Comparison of ENCODE assay signal across 8 mouse cellular contexts in the genomic region with DNA sequence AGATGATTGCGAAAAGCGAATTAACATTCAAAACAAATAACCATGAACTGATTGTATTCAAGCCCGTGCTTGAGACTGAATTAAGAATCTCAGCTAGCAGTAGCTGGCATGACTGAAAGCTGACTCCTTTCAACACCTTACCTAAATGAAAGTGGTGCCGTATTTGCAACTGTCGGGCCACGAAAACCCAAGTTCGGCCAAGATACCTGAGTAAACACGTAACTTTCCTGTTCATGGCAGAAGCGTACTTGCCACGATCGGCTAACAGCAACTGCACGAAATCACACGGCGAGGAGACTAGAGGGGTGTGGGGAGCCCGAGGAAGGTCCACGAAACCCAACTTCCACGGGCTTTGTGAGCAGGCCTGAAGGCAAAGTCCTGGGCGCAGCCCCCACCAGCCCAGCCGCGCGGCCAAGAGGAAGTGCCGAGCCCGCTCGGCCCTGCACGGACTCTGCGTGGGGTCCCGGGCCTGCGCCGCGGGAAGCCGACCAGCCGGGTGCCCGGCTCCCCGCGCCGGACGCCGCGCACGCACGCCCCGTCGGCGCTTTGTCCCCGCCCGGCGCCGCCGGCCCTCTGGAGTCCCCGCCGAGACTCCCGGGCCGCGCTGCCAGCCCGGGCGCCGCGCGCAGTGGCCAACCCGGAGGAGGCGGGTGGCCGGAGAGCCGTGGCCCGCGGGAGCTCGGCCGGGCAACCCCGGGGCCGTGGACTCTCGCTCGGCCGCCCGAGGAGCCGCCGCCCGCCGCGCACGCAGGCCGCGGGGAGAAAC. TPM values are rescaled to one million over a fixed set of nuclear protein-coding genes. Genes with fewer than 3 reads are reported as not detected.
A peak's percentile ranks its signal among the peaks of the same experiment; 100 is the strongest.
DNase-seq lines count a peak whose midpoint lies in the region; ATAC-seq and TF ChIP-seq lines count a peak whose summit lies in the region.

No protein-coding gene starts in this region.

- H3K27ac ChIP-seq in brown adipose tissue, adult 24 weeks (replicated peaks; ENCODE audit: low read depth, low read length): peak overlapping the region; percentile 88
- peak overlapping the region; percentile 86 for H3K27ac ChIP-seq in forebrain, postnatal 0 days (ENCODE audit: low read depth, low read length)
- peak overlapping the region; percentile 94 for H3K27ac ChIP-seq in hindbrain, embryonic 14.5 days

- peaks cover under 1% of the 10 kb centered on the region for H3K4me1 ChIP-seq in brown adipose tissue, adult 24 weeks (ENCODE audit: control insufficient read depth, insufficient read depth, insufficient read length, low read length)
- H3K4me1 ChIP-seq in forebrain, postnatal 0 days (ENCODE audit: insufficient read depth): peaks cover 9% of the 10 kb centered on the region; the same call in 1 of the 2 replicates
- 0 out of 2 replicates have a peak, but pooled peaks cover 4% of the 10 kb centered on the region for H3K4me1 ChIP-seq in hindbrain, embryonic 14.5 days (replicated peaks; ENCODE audit: control insufficient read depth, insufficient read depth, low read length)
- peaks cover 57% of the 10 kb centered on the region for H3K4me1 ChIP-seq in megakaryocyte, embryonic 14.5 days

- H3K4me2 ChIP-seq in forebrain, postnatal 0 days (ENCODE audit: low read depth): peak overlapping the region; percentile 56
- H3K4me2 ChIP-seq in hindbrain, embryonic 14.5 days (replicated peaks): peak overlapping the region; percentile 55

- H3K9me3 ChIP-seq in forebrain, postnatal 0 days (ENCODE audit: low read length): no peaks in the 10 kb centered on the region
- no peaks in the 10 kb centered on the region for H3K9me3 ChIP-seq in hindbrain, embryonic 14.5 days (ENCODE audit: control insufficient read depth, low read length)
- no peaks in the 10 kb centered on the region for H3K9me3 ChIP-seq in megakaryocyte, embryonic 14.5 days

- no peak for DNase-seq in cerebellum, adult 8-10 months
- DNase-seq in forebrain, postnatal 0 days: peak; percentile 68
- DNase-seq in hindbrain, embryonic 14.5 days (ENCODE audit: low spot score): peak; percentile 50
- DNase-seq in left cerebral cortex, postnatal 25 days (ENCODE audit: low spot score in 2 of 2): peak; percentile 38 to 54
- DNase-seq in spleen, postnatal 10 days (ENCODE audit: low spot score in 2 of 2): peak; percentile 69 to 79

- peak overlapping the region; percentile 85 for H3K9ac ChIP-seq in forebrain, postnatal 0 days
- H3K9ac ChIP-seq in hindbrain, embryonic 14.5 days: peak overlapping the region; percentile 94

- WGBS in forebrain, postnatal 0 days: under 1% methylated on average over 66 of the region's 81 CpGs
- under 1% methylated on average over 62 of the region's 81 CpGs for WGBS in hindbrain, embryonic 14.5 days

- ATAC-seq in cerebellum, adult (ENCODE audit: insufficient number of reproducible peaks, low FRiP score, low TSS enrichment): peak; percentile 56
- ATAC-seq in forebrain, postnatal 0 days: peak; percentile 59
- ATAC-seq in hindbrain, embryonic 14.5 days (ENCODE audit: low FRiP score): peak; percentile 65

- intact Hi-C loops in left cerebral cortex, postnatal 25 days (cut with DNase I): loop anchor here (5.0 kb wide), 1 partner anchor 87 kb away; no protein-coding TSS in a partner anchor

- peak overlapping the region; percentile 84 for H3K4me3 ChIP-seq in brown adipose tissue, adult 24 weeks (ENCODE audit: insufficient read depth, low read depth, low read length)
- peak overlapping the region; percentile 94 for H3K4me3 ChIP-seq in forebrain, postnatal 0 days (ENCODE audit: low read depth, low read length)
- H3K4me3 ChIP-seq in hindbrain, embryonic 14.5 days (replicated peaks; ENCODE audit: low read length): peak overlapping the region; percentile 82
- peak overlapping the region; percentile 98 for H3K4me3 ChIP-seq in megakaryocyte, embryonic 14.5 days (replicated peaks)

- H3K27me3 ChIP-seq in forebrain, postnatal 0 days (ENCODE audit: insufficient read depth, low read length): no peaks in the 10 kb centered on the region
- H3K27me3 ChIP-seq in hindbrain, embryonic 14.5 days (ENCODE audit: control insufficient read depth, insufficient read depth, low read length): no peaks in the 10 kb centered on the region
- no peaks in the 10 kb centered on the region for H3K27me3 ChIP-seq in megakaryocyte, embryonic 14.5 days (replicated peaks)

- TF ChIP-seq CTCF in forebrain, postnatal 0 days (IDR thresholded peaks at IDR 0.05; ENCODE audit: low read depth): no peak

- H3K36me3 ChIP-seq in forebrain, postnatal 0 days (ENCODE audit: insufficient read depth): no peaks in the 10 kb centered on the region
- no peaks in the 10 kb centered on the region for H3K36me3 ChIP-seq in hindbrain, embryonic 14.5 days (replicated peaks; ENCODE audit: control insufficient read depth, insufficient read depth)
- H3K36me3 ChIP-seq in megakaryocyte, embryonic 14.5 days (replicated peaks; ENCODE audit: low read length): no peaks in the 10 kb centered on the region

RNA-seq across cellular contexts. Expression of gene Fcho2, which starts 0.8 kb away (rescaled TPM):
- polyA plus RNA-seq in brown adipose tissue, adult 24 weeks (2012; ENCODE audit: insufficient read depth, insufficient read length, missing spikeins): 21.2 and 26.9 TPM in 2 replicates
- total RNA-seq in forebrain, postnatal 0 days (2014; rRNA removed): 19.9 and 25.1 TPM in 2 replicates
- polyA plus RNA-seq in forebrain, postnatal 0 days (2015; fragmentation: Nextera tagmentation; extraction: Ambion mirVana): 9.5 and 14.1 TPM in 2 replicates
- 22.2 and 23.5 TPM in 2 replicates for polyA plus RNA-seq in hindbrain, embryonic 14.5 days (2014; fragmentation: Nextera tagmentation; extraction: Ambion mirVana)
- 10 to 100 TPM; 36.8 to 43.1 TPM for total RNA-seq in left cerebral cortex, postnatal 25 days (2021)
- 0.39 TPM in 1 of 2 replicates, not detected in the other for polyA plus RNA-seq in megakaryocyte, embryonic 14.5 days (2012; ENCODE audit: insufficient read depth, low replicate concordance)
